Mouse (Mus musculus) gonadal fat pad, adult 2 months (tissue): Measurements from ENCODE around the gene Ccdc120. TPM values are rescaled to one million over a fixed set of nuclear protein-coding genes. Genes with fewer than 3 reads are reported as not detected.

Experiments
- DNase-seq: peaks from one replicate; pipeline ENCODE4 v3.0.0-alpha.2; 2012; ENCODE audit warnings: low read depth
- polyA plus RNA-seq: library from polyadenylated mRNA; depleted of rRNA; stranded (reverse); fragments of >200 nt; gene quantifications from 2 replicates; pipeline ENCODE4 v1.2.3, GENCODE M21; 2012; rRNA removed

Gene Ccdc120
- polyA plus RNA-seq, 1 experiment, result 16.7 TPM

DNA sequence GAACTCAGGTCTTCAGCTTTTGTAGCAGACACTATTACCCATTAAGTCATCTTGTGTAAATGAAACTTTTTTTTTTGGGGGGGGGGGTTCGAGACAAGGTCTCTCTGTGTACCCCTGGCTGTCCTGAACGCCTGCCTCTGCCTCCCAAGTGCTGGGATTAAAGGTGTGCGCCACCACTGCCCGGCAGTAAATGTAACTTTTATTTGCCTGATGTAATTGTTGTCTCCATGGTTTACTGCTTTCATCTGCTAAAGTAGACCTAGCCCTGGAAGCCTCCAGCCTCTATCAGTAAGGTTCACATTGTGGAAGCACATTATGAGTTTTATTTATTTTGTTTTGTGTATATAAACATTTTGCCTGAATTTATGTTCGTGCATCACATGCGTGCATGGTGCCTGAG lies 54.2 kb downstream of the Ccdc120 start:
- no peak for DNase-seq

DNA sequence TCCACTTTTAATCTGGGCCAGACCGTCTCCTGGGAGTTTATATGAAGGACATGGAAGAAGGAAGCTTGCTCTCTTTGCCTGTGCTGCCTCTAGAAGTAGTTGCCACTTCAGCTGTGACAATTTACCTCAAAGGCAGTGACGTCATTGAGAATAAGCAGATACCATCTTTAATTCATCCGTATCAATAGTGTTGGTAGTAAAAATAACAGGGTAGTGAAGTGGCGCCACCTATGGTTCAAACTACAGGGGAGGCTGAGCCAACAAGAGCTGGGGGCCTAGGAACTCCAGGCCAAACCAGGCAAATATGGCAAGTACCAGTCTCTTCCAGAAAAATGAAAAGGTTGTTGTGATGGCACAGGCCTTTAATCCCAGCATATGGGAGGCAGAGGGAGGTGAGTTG lies 57.8 kb downstream of the Ccdc120 start:
- no peak for DNase-seq

DNA sequence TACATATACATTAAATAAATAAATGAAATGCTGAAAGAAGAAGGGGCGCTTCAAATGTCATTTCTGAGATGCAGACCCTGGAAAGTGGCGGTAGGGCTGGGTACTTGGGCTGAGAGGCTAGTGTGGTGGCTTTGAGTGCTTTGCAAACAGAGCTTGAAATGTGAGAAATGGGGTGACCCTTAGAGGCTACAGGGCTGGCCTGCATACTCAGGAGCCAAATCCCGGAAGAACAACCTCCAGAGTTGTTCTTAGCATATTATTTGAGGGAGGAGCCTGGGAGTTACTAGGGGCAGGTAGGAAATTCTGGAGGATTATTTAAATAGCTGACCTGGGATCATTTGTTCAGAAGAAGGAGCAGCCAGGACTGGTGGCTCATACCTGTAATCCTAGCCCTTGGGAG lies 60.2 kb downstream of the Ccdc120 start:
- DNase-seq, result no peak

DNA sequence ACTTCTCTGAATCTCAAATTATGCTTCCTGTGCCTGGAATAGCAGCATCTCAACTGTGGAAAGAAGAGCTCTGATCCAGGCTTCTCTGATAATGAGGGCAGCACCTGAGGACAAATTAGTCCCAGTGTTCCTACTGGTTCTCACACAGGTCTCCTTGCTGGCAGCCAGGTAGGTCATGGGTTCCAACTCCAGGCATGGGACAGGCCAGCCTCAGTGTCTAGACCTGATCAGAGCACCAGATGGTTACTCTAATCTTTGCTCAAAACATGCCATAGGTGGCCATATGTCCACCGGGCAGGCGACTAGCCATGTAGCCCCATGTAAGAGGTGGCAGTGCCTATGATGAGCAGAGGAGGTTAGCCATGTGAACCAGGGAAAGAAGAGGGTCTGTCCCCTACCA lies 62.4 kb downstream of the Ccdc120 start:
- DNase-seq, result no peak

Other genes with a start within 250 kb of the Ccdc120 start
- 0.11 and 0.18 TPM in 2 replicates for gene Foxp3, start 177.3 kb downstream of the Ccdc120 start, polyA plus RNA-seq
- gene Ppp1r3f, start 176.6 kb downstream of the Ccdc120 start, polyA plus RNA-seq, result 2.0 and 2.1 TPM in 2 replicates
- gene Ccdc22, start 145.4 kb downstream of the Ccdc120 start, polyA plus RNA-seq, result 12.8 and 15.2 TPM in 2 replicates
- gene Cacna1f, start 143.8 kb downstream of the Ccdc120 start, polyA plus RNA-seq, result 0.05 and 0.08 TPM in 2 replicates
- gene Syp, start 112.4 kb downstream of the Ccdc120 start, polyA plus RNA-seq, result 4.7 and 13.6 TPM in 2 replicates
- 21.3 and 23.1 TPM in 2 replicates for gene Prickle3, start 93.6 kb downstream of the Ccdc120 start, polyA plus RNA-seq
- 425 and 457 TPM in 2 replicates for gene Plp2, start 79.5 kb downstream of the Ccdc120 start, polyA plus RNA-seq
- gene Magix, start 69.7 kb downstream of the Ccdc120 start, polyA plus RNA-seq, result 3.6 and 5.5 TPM in 2 replicates
- 10.3 and 10.4 TPM in 2 replicates for gene Gpkow, start 53.8 kb downstream of the Ccdc120 start, polyA plus RNA-seq
- 75.7 and 96.4 TPM in 2 replicates for gene Wdr45, start 36.6 kb downstream of the Ccdc120 start, polyA plus RNA-seq
- 0.32 TPM in 1 of 2 replicates, not detected in the other for gene Gm45208, start 28.7 kb downstream of the Ccdc120 start, polyA plus RNA-seq
- 20.9 TPM in 2 replicates for gene Praf2, start 22.5 kb downstream of the Ccdc120 start, polyA plus RNA-seq
- gene Tfe3, start 11.7 kb upstream of the Ccdc120 start, polyA plus RNA-seq, result 38.8 and 54.6 TPM in 2 replicates
- gene Gripap1, start 38.9 kb upstream of the Ccdc120 start, polyA plus RNA-seq, result 29.8 and 32.7 TPM in 2 replicates
- gene Kcnd1, start 71.4 kb upstream of the Ccdc120 start, polyA plus RNA-seq, result 9.9 and 10.7 TPM in 2 replicates
- gene Otud5, start 90.5 kb upstream of the Ccdc120 start, polyA plus RNA-seq, result 24.3 and 44.1 TPM in 2 replicates
- gene Pim2, start 127.4 kb upstream of the Ccdc120 start, polyA plus RNA-seq, result 18.2 and 21.4 TPM in 2 replicates
- 69.7 and 86.0 TPM in 2 replicates for gene Slc35a2, start 133.1 kb upstream of the Ccdc120 start, polyA plus RNA-seq
- gene Pqbp1, start 148.4 kb upstream of the Ccdc120 start, polyA plus RNA-seq, result 49.8 and 52.7 TPM in 2 replicates
- gene Timm17b, start 148.5 kb upstream of the Ccdc120 start, polyA plus RNA-seq, result 32.4 and 38.3 TPM in 2 replicates
- gene Gm10491, start 156.9 kb upstream of the Ccdc120 start, polyA plus RNA-seq, result not detected in 2 replicates
- gene Gm10490, start 158.6 kb upstream of the Ccdc120 start, polyA plus RNA-seq, result not detected in 2 replicates
- 0.97 and 1.3 TPM in 2 replicates for gene Pcsk1n, start 168.9 kb upstream of the Ccdc120 start, polyA plus RNA-seq
- 0.16 TPM in 1 of 2 replicates, not detected in the other for gene Eras, start 177.7 kb upstream of the Ccdc120 start, polyA plus RNA-seq
- gene Hdac6, start 197.0 kb upstream of the Ccdc120 start, polyA plus RNA-seq, result 179 and 264 TPM in 2 replicates
- gene Gata1, start 227.2 kb upstream of the Ccdc120 start, polyA plus RNA-seq, result 0.13 and 0.16 TPM in 2 replicates